Mouse (Mus musculus) bone marrow macrophage, adult 2 months (primary cell): ENCODE results near the gene Ccdc71.

Experiments
- CTCF ChIP-seq: IDR thresholded peaks from 2 replicates; pipeline ENCODE4 v1.5.1; 2012; ENCODE audit warnings: low read depth, mild to moderate bottlenecking, low read length, moderate library complexity
- POLR2A ChIP-seq: IDR thresholded peaks from 2 replicates; pipeline ENCODE4 v1.6.1; 2012; ENCODE audit warnings: mild to moderate bottlenecking, low read depth, low read length, borderline replicate concordance

DNA sequence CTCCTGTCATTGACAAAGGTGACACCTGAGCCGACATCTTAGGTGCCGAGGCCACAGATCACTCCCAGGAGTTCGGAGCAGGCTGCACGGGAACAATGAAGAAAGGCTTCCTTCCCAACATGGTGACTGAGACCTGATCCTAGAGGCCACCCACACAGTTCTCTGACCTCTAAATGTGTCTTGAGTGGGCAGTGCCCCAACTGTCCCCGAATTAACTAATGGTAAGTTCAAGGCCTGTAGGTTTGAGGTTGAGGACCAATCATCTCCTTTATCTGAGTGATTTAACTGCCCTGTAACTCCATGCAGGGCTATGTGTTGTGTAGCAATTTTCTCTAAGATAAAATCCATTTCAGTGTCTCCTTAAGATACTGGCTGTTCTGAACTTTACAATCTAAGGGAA is 9.1 kb downstream of the Ccdc71 start:
- TF ChIP-seq POLR2A (no peak), CTCF (no peak)
